Mouse (Mus musculus): Measurements from ENCODE around the gene Syt3. TPM values are rescaled to one million over a fixed set of nuclear protein-coding genes. Genes with fewer than 3 reads are reported as not detected.

The Syt3 gene
- polyA plus RNA-seq, 1 experiment: 1.9 TPM

DNA sequence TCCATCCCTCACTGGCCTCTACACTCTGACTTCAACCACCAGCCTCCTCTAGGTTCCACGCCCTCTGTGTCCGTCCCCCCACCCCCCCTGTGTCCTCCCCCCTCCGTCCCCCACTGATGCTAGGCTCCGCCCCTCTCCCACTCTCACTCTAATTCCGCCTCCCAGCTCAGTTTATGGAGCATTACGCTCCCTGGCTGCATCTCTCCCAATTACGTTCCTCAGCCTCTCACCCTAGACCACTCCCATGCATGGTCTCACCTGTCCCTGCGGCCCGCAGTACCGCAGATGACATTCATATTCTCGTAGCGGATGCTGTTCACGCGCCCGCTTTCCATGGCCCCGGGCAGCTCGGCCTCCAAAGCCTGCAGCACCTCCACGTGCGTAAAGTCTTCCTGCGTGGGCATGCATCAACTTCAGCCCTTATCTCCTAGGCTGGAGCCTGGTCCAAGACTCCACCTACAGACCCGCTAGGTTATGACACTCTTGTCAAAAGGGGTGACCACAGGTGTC is 23.1 kb upstream of the Syt3 start:
- Histone ChIP-seq H3K9me3 (replicated peaks; ENCODE audit: control insufficient read depth, insufficient read depth, low read length, poor library complexity, severe bottlenecking) (no peaks in the 10 kb centered on the region), H3K9ac (ENCODE audit: low read depth, poor library complexity, severe bottlenecking) (peak overlapping the region; percentile 24; the same call in 1 of the 2 replicates), H3K27me3 (ENCODE audit: control insufficient read depth, insufficient read depth, low read length, poor library complexity, severe bottlenecking) (no peaks in the 10 kb centered on the region), H3K4me1 (ENCODE audit: control insufficient read depth, insufficient read depth, low read length) (peaks cover 2% of the 10 kb centered on the region), H3K4me3 (ENCODE audit: low read depth, low read length) (peak overlapping the region; percentile 65), H3K36me3 (ENCODE audit: control insufficient read depth, insufficient read depth, low read length, poor library complexity, severe bottlenecking) (no peaks in the 10 kb centered on the region), H3K27ac (ENCODE audit: insufficient read depth, low read length) (no peak overlapping the region)
- no peak for TF ChIP-seq EP300 (IDR thresholded peaks at IDR 0.05; ENCODE audit: insufficient read depth, low read depth, low read length)
- TF ChIP-seq POLR2A (IDR thresholded peaks at IDR 0.05; ENCODE audit: insufficient read depth, low read length): no peak
- TF ChIP-seq CTCF (IDR thresholded peaks at IDR 0.05; ENCODE audit: low read depth, low read length): no peak

DNA sequence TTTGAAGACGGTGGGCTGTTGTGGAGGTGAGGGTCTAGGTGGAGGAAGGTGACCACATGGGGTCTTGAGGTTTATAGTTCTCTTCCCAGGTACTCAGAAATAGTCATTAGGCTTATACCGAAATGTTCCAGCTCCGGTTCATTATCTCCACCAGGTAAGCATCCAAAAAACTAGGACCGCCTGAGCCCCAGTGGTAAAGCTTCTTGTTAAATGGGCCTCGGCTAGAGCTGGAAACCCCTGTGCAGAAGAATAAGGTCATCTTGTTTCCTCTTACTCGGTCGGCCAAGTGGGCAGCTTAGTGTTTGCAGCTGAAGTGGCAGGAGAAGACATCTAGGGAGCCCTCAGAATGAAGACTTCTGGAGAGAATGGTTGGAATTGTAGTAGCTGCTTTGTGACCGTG is 11.2 kb upstream of the Syt3 start:
- Histone ChIP-seq H3K27me3 (ENCODE audit: control insufficient read depth, insufficient read depth, low read length, poor library complexity, severe bottlenecking) (no peaks in the 10 kb centered on the region), H3K27ac (ENCODE audit: insufficient read depth, low read length) (no peak overlapping the region), H3K36me3 (ENCODE audit: control insufficient read depth, insufficient read depth, low read length, poor library complexity, severe bottlenecking) (no peaks in the 10 kb centered on the region), H3K4me1 (ENCODE audit: control insufficient read depth, insufficient read depth, low read length) (peaks cover 3% of the 10 kb centered on the region), H3K4me3 (ENCODE audit: low read depth, low read length) (no peak overlapping the region), H3K9me3 (replicated peaks; ENCODE audit: control insufficient read depth, insufficient read depth, low read length, poor library complexity, severe bottlenecking) (no peaks in the 10 kb centered on the region), H3K9ac (ENCODE audit: low read depth, poor library complexity, severe bottlenecking) (no peak overlapping the region)
- no peak for TF ChIP-seq EP300 (IDR thresholded peaks at IDR 0.05; ENCODE audit: insufficient read depth, low read depth, low read length)
- TF ChIP-seq POLR2A (IDR thresholded peaks at IDR 0.05; ENCODE audit: insufficient read depth, low read length): no peak
- no peak for TF ChIP-seq CTCF (IDR thresholded peaks at IDR 0.05; ENCODE audit: low read depth, low read length)

DNA sequence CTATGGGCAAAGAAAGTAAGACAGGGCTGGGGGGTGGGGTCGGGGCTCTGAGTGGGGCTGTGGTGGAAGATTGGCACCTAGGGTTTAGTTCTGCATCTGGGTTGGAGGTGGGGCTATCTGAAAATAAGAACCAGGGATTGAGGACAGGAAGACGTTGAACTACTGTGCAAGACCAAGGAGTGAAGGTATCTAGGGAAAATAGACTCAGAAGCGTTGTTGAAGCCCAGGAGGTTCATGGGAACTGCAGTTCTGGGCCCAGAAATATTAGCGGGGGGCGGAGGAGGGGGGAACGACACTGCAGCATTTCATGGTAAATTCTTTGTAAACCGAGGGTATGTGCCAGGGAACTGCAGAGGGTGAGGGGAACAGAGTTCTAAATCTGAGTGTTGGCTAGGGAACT is 10.4 kb upstream of the Syt3 start:
- Histone ChIP-seq H3K36me3 (ENCODE audit: control insufficient read depth, insufficient read depth, low read length, poor library complexity, severe bottlenecking) (no peaks in the 10 kb centered on the region), H3K9me3 (replicated peaks; ENCODE audit: control insufficient read depth, insufficient read depth, low read length, poor library complexity, severe bottlenecking) (no peaks in the 10 kb centered on the region), H3K9ac (ENCODE audit: low read depth, poor library complexity, severe bottlenecking) (peak overlapping the region; percentile 83; the same call in 1 of the 2 replicates), H3K4me1 (ENCODE audit: control insufficient read depth, insufficient read depth, low read length) (peaks cover 5% of the 10 kb centered on the region), H3K4me3 (ENCODE audit: low read depth, low read length) (peak overlapping the region; percentile 76), H3K27ac (ENCODE audit: insufficient read depth, low read length) (peak overlapping the region; percentile 21; the same call in 1 of the 2 replicates), H3K27me3 (ENCODE audit: control insufficient read depth, insufficient read depth, low read length, poor library complexity, severe bottlenecking) (no peaks in the 10 kb centered on the region)
- TF ChIP-seq CTCF (IDR thresholded peaks at IDR 0.05; ENCODE audit: low read depth, low read length) (no peak), EP300 (IDR thresholded peaks at IDR 0.05; ENCODE audit: insufficient read depth, low read depth, low read length) (no peak), POLR2A (IDR thresholded peaks at IDR 0.05; ENCODE audit: insufficient read depth, low read length) (no peak)

DNA sequence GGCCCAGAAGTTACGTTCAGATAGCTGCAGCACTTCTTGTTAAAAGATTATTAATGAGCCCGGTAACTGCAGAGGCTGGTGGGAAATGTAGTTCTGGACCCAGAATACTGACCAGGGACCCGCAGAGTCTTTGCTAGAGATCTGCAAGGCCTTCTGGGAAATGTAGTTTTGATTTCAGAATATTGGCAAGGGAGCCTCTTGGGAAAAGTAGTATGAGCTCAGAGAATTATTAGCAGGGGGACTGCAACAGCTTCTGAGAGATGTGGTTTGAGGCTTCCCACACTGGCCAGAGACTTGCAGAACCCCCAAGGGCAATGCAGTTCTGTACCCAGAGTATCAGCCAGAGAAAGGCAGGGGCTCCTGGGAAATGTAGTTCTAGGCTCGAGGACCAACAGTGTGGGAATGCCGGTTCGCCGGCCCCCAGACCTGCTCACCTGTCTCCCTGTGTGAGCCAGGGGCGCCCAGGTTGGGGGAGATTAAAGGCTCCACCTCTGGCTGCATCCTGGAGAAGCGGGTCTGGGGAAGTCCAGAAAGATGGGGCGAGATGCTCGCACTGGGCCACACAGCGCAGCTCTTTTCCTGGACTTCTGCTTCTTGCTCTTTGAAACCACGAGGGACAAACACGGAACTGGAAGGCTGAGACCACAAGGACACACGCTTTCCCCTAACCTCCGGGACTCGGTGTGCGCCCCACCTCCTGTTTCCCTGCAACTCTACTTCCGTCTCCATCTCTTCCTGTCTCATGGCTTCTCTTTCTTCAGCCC is 9.8 kb upstream of the Syt3 start:
- H3K36me3 ChIP-seq (ENCODE audit: control insufficient read depth, insufficient read depth, low read length, poor library complexity, severe bottlenecking): no peaks in the 10 kb centered on the region
- H3K4me1 ChIP-seq (ENCODE audit: control insufficient read depth, insufficient read depth, low read length): peaks cover 5% of the 10 kb centered on the region
- no peaks in the 10 kb centered on the region for H3K27me3 ChIP-seq (ENCODE audit: control insufficient read depth, insufficient read depth, low read length, poor library complexity, severe bottlenecking)
- H3K9me3 ChIP-seq (replicated peaks; ENCODE audit: control insufficient read depth, insufficient read depth, low read length, poor library complexity, severe bottlenecking): no peaks in the 10 kb centered on the region
- peak overlapping the region; percentile 81 for H3K27ac ChIP-seq (ENCODE audit: insufficient read depth, low read length)
- TF ChIP-seq EP300 (IDR thresholded peaks at IDR 0.05; ENCODE audit: insufficient read depth, low read depth, low read length): no peak
- no peak for TF ChIP-seq POLR2A (IDR thresholded peaks at IDR 0.05; ENCODE audit: insufficient read depth, low read length)
- no peak for TF ChIP-seq CTCF (IDR thresholded peaks at IDR 0.05; ENCODE audit: low read depth, low read length)
- H3K9ac ChIP-seq (ENCODE audit: low read depth, poor library complexity, severe bottlenecking): peak overlapping the region; percentile 83
- peak overlapping the region; percentile 94 for H3K4me3 ChIP-seq (ENCODE audit: low read depth, low read length)

GRCm38 (mm10) chr7:44374756-44375155 is 9.1 kb upstream of the Syt3 start:
- H3K9me3 ChIP-seq (replicated peaks; ENCODE audit: control insufficient read depth, insufficient read depth, low read length, poor library complexity, severe bottlenecking): no peaks in the 10 kb centered on the region
- H3K4me1 ChIP-seq (ENCODE audit: control insufficient read depth, insufficient read depth, low read length): peaks cover 5% of the 10 kb centered on the region
- peak overlapping the region; percentile 81 for H3K27ac ChIP-seq (ENCODE audit: insufficient read depth, low read length)
- peak overlapping the region; percentile 83 for H3K9ac ChIP-seq (ENCODE audit: low read depth, poor library complexity, severe bottlenecking)
- no peaks in the 10 kb centered on the region for H3K36me3 ChIP-seq (ENCODE audit: control insufficient read depth, insufficient read depth, low read length, poor library complexity, severe bottlenecking)
- no peaks in the 10 kb centered on the region for H3K27me3 ChIP-seq (ENCODE audit: control insufficient read depth, insufficient read depth, low read length, poor library complexity, severe bottlenecking)
- TF ChIP-seq CTCF (IDR thresholded peaks at IDR 0.05; ENCODE audit: low read depth, low read length) (no peak), POLR2A (IDR thresholded peaks at IDR 0.05; ENCODE audit: insufficient read depth, low read length) (peak; percentile 74), EP300 (IDR thresholded peaks at IDR 0.05; ENCODE audit: insufficient read depth, low read depth, low read length) (no peak; the same call in 1 of the 2 replicates)
- H3K4me3 ChIP-seq (ENCODE audit: low read depth, low read length): peak overlapping the region; percentile 94

GRCm38 (mm10) chr7:44375207-44375606 is 8.7 kb upstream of the Syt3 start:
- Histone ChIP-seq H3K4me3 (ENCODE audit: low read depth, low read length) (peak overlapping the region; percentile 94), H3K9ac (ENCODE audit: low read depth, poor library complexity, severe bottlenecking) (no peak overlapping the region), H3K9me3 (replicated peaks; ENCODE audit: control insufficient read depth, insufficient read depth, low read length, poor library complexity, severe bottlenecking) (no peaks in the 10 kb centered on the region), H3K4me1 (ENCODE audit: control insufficient read depth, insufficient read depth, low read length) (peaks cover 5% of the 10 kb centered on the region), H3K27ac (ENCODE audit: insufficient read depth, low read length) (peak overlapping the region; percentile 99), H3K27me3 (ENCODE audit: control insufficient read depth, insufficient read depth, low read length, poor library complexity, severe bottlenecking) (no peaks in the 10 kb centered on the region), H3K36me3 (ENCODE audit: control insufficient read depth, insufficient read depth, low read length, poor library complexity, severe bottlenecking) (no peaks in the 10 kb centered on the region)
- peak; percentile 92 for TF ChIP-seq EP300 (IDR thresholded peaks at IDR 0.05; ENCODE audit: insufficient read depth, low read depth, low read length)
- no peak for TF ChIP-seq POLR2A (IDR thresholded peaks at IDR 0.05; ENCODE audit: insufficient read depth, low read length)

All from ES-Bruce4 (cell line).